Mouse (Mus musculus): ENCODE data around the gene Agpat3.

GRCm38 (mm10) chr10:78297576-78298484, 54.5 kb downstream of the Agpat3 start:
- TF ChIP-seq CTCF (IDR thresholded peaks at IDR 0.05; ENCODE audit: insufficient read depth, low read length) (no peak), POLR2A (IDR thresholded peaks at IDR 0.05; ENCODE audit: borderline replicate concordance, extremely low read depth, low read depth, low read length) (peak; percentile 60; the same call in 1 of the 2 replicates)
